Mouse (Mus musculus): ENCODE data around the gene Apob.

The Apob gene

GRCm38 (mm10) chr12:8038081-8038730 is 60.8 kb downstream of the Apob start:
- no peak for DNase-seq (ENCODE audit: low spot score in 2 of 2)

GRCm38 (mm10) chr12:8042626-8043394 is 65.4 kb downstream of the Apob start:
- no peak for DNase-seq (ENCODE audit: low spot score in 2 of 2)

GRCm38 (mm10) chr12:8047046-8047445 is 69.6 kb downstream of the Apob start:
- no peak for DNase-seq (ENCODE audit: low spot score in 2 of 2)

GRCm38 (mm10) chr12:8047789-8048309 is 70.4 kb downstream of the Apob start:
- no peak for DNase-seq (ENCODE audit: low spot score in 2 of 2)

GRCm38 (mm10) chr12:8056001-8056640 is 78.7 kb downstream of the Apob start:
- DNase-seq (ENCODE audit: low spot score in 2 of 2) = no peak

GRCm38 (mm10) chr12:8059576-8059975 is 82.1 kb downstream of the Apob start:
- DNase-seq (ENCODE audit: low spot score in 2 of 2) = peak; percentile 61 to 74

GRCm38 (mm10) chr12:8063363-8064065 is 86.1 kb downstream of the Apob start:
- DNase-seq (ENCODE audit: low spot score in 2 of 2) = no peak

Data from cerebellum, postnatal 4 days (tissue).